Mouse (Mus musculus) liver, postnatal 0 days (tissue): Measurements from ENCODE around the gene Cbl.

Experiments used
- CTCF ChIP-seq: sonication (generic); IDR thresholded peaks from 2 replicates; pipeline ENCODE4 v1.5.1; 2016; ENCODE audit warnings: antibody characterized with exemption, low read depth
- EP300 ChIP-seq: IDR thresholded peaks from 2 replicates; pipeline ENCODE4 v1.6.1; 2016; ENCODE audit warnings: antibody characterized with exemption, low read depth, mild to moderate bottlenecking

DNA sequence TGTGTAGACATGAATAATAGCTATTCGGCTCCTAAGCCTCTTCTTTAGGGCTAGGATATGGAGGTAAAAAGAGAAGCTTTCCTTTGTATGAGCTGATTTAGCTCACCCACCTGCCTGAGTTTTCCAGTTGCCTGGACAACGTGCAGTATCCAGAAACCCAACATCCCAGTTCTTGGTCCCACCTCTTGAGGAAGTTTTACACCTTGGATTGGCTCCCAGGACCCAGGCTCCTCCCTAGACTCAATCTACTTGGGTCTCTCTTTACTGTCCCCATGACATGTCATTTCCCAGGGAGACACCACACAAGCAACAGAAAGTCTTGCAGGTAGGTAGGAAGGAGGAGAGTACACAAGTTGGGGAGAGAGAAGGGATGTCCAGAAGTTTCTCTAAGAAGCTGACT lies 6.5 kb upstream of the Cbl start, which contains the start of gene Ccdc153:
- TF ChIP-seq EP300 (no peak), CTCF (no peak)
